Mouse (Mus musculus) thymus, adult 2 months (tissue): ENCODE measurements around the gene Herc2. TPM values are rescaled to one million over a fixed set of nuclear protein-coding genes. Genes with fewer than 3 reads are reported as not detected.

Source experiments
- DNase-seq: peaks from one replicate; pipeline ENCODE4 v3.0.0; 2021
- H3K27ac ChIP-seq: fragments of 200-500 bp; 2 replicates; pipeline ENCODE4 v1.5.1; 2012; ENCODE audit warnings: low read length, control low read depth; ENCODE audit not compliant: control insufficient read depth, insufficient read depth
- H3K27me3 ChIP-seq: fragments of 200-500 bp; 2 replicates; pipeline ENCODE4 v1.6.1; 2012; ENCODE audit warnings: mild to moderate bottlenecking, low read length, moderate library complexity, mixed read lengths; ENCODE audit not compliant: control insufficient read depth, insufficient read depth
- H3K36me3 ChIP-seq: fragments of 200-500 bp; 2 replicates; pipeline ENCODE4 v1.6.1; 2012; ENCODE audit warnings: mild to moderate bottlenecking, low read length, moderate library complexity; ENCODE audit not compliant: control insufficient read depth, insufficient read depth
- H3K4me1 ChIP-seq: fragments of 200-500 bp; replicated peaks from 2 replicates; pipeline ENCODE4 v1.6.1; 2012; ENCODE audit warnings: low read length; ENCODE audit not compliant: control insufficient read depth, insufficient read depth
- H3K4me3 ChIP-seq: fragments of 200-500 bp; 2 replicates; pipeline ENCODE4 v1.5.1; 2012; ENCODE audit warnings: mild to moderate bottlenecking, low read length, control low read depth, moderate library complexity; ENCODE audit not compliant: control insufficient read depth, insufficient read depth
- CTCF ChIP-seq: fragments of 200-500 bp; IDR thresholded peaks from 2 replicates; pipeline ENCODE4 v1.5.1; 2012; ENCODE audit warnings: mild to moderate bottlenecking, control low read depth, low read length, moderate library complexity, borderline replicate concordance; ENCODE audit not compliant: control insufficient read depth, poor library complexity, insufficient read depth; ENCODE audit errors: extremely low read depth
- POLR2A ChIP-seq: fragments of 200-500 bp; IDR thresholded peaks from 2 replicates; pipeline ENCODE4 v1.6.1; 2012; ENCODE audit warnings: mild to moderate bottlenecking, low read length, control low read depth, moderate library complexity; ENCODE audit not compliant: control insufficient read depth, poor library complexity, insufficient read depth; ENCODE audit errors: extremely low read depth
- WGBS: fragments of 180-500 bp; shearing (Covaris S2); methylation state at CpG from one replicate; pipeline ENCODE4 v1.1.7; 2018; 5-methylcytosine and 5-hydroxymethylcytosine counted together
- polyA plus RNA-seq: library from polyadenylated mRNA; depleted of rRNA; stranded (reverse); fragments of >200 nt; gene quantifications from 2 replicates; pipeline ENCODE4 v1.2.3, GENCODE M21; 2012

Gene Herc2
- polyA plus RNA-seq, 1 experiment: 33.1 TPM

GRCm38 (mm10) chr7:56064876-56065275, 14.9 kb downstream of the Herc2 start:
- Histone ChIP-seq H3K36me3 (no peaks in the 10 kb centered on the region), H3K4me1 (no peaks in the 10 kb centered on the region), H3K4me3 (no peak overlapping the region), H3K27ac (no peak overlapping the region), H3K27me3 (no peaks in the 10 kb centered on the region)
- TF ChIP-seq POLR2A (no peak), CTCF (no peak)
- no peak for DNase-seq
- 89% methylated on average over 1 of the region's 1 CpGs for WGBS

- 97% methylated on average over 2 of the region's 2 CpGs for WGBS
- Histone ChIP-seq H3K4me3 (no peak overlapping the region), H3K27me3 (no peaks in the 10 kb centered on the region), H3K36me3 (no peaks in the 10 kb centered on the region), H3K27ac (no peak overlapping the region), H3K4me1 (no peaks in the 10 kb centered on the region)
- DNase-seq: no peak
- TF ChIP-seq CTCF (no peak), POLR2A (no peak)
These were observed 16.1 kb downstream of the Herc2 start for GRCm38 (mm10) chr7:56066136-56066535.

GRCm38 (mm10) chr7:56066634-56067033, 16.6 kb downstream of the Herc2 start:
- H3K4me3 ChIP-seq: no peak overlapping the region
- TF ChIP-seq CTCF: no peak
- TF ChIP-seq POLR2A: no peak
- no peaks in the 10 kb centered on the region for H3K4me1 ChIP-seq
- no peaks in the 10 kb centered on the region for H3K27me3 ChIP-seq
- DNase-seq: no peak
- 96% methylated on average over 1 of the region's 1 CpGs for WGBS
- H3K27ac ChIP-seq: no peak overlapping the region
- no peaks in the 10 kb centered on the region for H3K36me3 ChIP-seq

GRCm38 (mm10) chr7:56071724-56072123, 21.7 kb downstream of the Herc2 start:
- WGBS: 92% methylated on average over 4 of the region's 4 CpGs
- H3K27ac ChIP-seq: no peak overlapping the region
- no peaks in the 10 kb centered on the region for H3K4me1 ChIP-seq
- H3K4me3 ChIP-seq: no peak overlapping the region
- DNase-seq: no peak
- H3K27me3 ChIP-seq: no peaks in the 10 kb centered on the region
- no peaks in the 10 kb centered on the region; the same call in 1 of the 2 replicates for H3K36me3 ChIP-seq
- TF ChIP-seq POLR2A (no peak), CTCF (no peak)

GRCm38 (mm10) chr7:56083034-56083433, 33.0 kb downstream of the Herc2 start:
- TF ChIP-seq CTCF (no peak), POLR2A (no peak)
- 45% methylated on average over 2 of the region's 2 CpGs for WGBS
- no peaks in the 10 kb centered on the region for H3K27me3 ChIP-seq

GRCm38 (mm10) chr7:56089097-56089496, 39.1 kb downstream of the Herc2 start:
- WGBS: 97% methylated on average over 3 of the region's 3 CpGs
- no peaks in the 10 kb centered on the region for H3K4me1 ChIP-seq
- TF ChIP-seq CTCF (no peak), POLR2A (no peak)
- peaks cover 27% of the 10 kb centered on the region for H3K36me3 ChIP-seq
- no peak for DNase-seq
- no peaks in the 10 kb centered on the region for H3K27me3 ChIP-seq
- no peak overlapping the region for H3K4me3 ChIP-seq
- no peak overlapping the region for H3K27ac ChIP-seq

More at GRCm38 (mm10) chr7:56083034-56083433, 33.0 kb downstream of the Herc2 start:
- Histone ChIP-seq H3K4me1 (no peaks in the 10 kb centered on the region), H3K4me3 (no peak overlapping the region), H3K27ac (no peak overlapping the region), H3K36me3 (peaks cover 11% of the 10 kb centered on the region)
- no peak for DNase-seq

GRCm38 (mm10) chr7:56091445-56091844, 41.4 kb downstream of the Herc2 start:
- Histone ChIP-seq H3K27ac (no peak overlapping the region), H3K36me3 (peaks cover 36% of the 10 kb centered on the region), H3K4me1 (no peaks in the 10 kb centered on the region), H3K27me3 (no peaks in the 10 kb centered on the region), H3K4me3 (no peak overlapping the region)
- TF ChIP-seq CTCF (no peak), POLR2A (no peak)
- DNase-seq: no peak
- WGBS: 97% methylated on average over 5 of the region's 5 CpGs
